Mouse (Mus musculus) G1E (cell line): ENCODE measurements around the gene Dpm2. TPM values are rescaled to one million over a fixed set of nuclear protein-coding genes. Genes with fewer than 3 reads are reported as not detected.
A peak's percentile ranks its signal among the peaks of the same experiment; 100 is the strongest.

Experiments used
- ATAC-seq: 2 replicates; pipeline ENCODE4 v1.8.0; 2016; ENCODE audit warnings: mild to moderate bottlenecking; ENCODE audit not compliant: insufficient number of reproducible peaks, poor library complexity, low FRiP score, severe bottlenecking; ENCODE audit errors: extremely low read depth
- DNase-seq: peaks from one replicate; pipeline ENCODE4 v3.0.0; 2012; ENCODE audit warnings: low spot score
- H3K27me3 ChIP-seq: 2 replicates; pipeline ENCODE4 v1.6.1; 2012; ENCODE audit warnings: mild to moderate bottlenecking, low read length, inconsistent platforms; ENCODE audit not compliant: insufficient read depth
- H3K36me3 ChIP-seq: replicated peaks from 2 replicates; pipeline ENCODE3; 2012; ENCODE audit warnings: mild to moderate bottlenecking, inconsistent platforms
- H3K4me1 ChIP-seq: 2 replicates; pipeline ENCODE4 v1.6.1; 2012; ENCODE audit warnings: low read depth, low read length, inconsistent platforms, mixed read lengths; ENCODE audit not compliant: insufficient read depth
- H3K4me3 ChIP-seq: 2 replicates; pipeline ENCODE4 v1.5.1; 2012; ENCODE audit warnings: low read depth, mild to moderate bottlenecking, inconsistent platforms, low read length, moderate library complexity, mixed read lengths
- H3K9me3 ChIP-seq: replicated peaks from 2 replicates; pipeline ENCODE4 v1.6.1; 2012; ENCODE audit warnings: inconsistent platforms
- CTCF ChIP-seq: IDR thresholded peaks from 2 replicates; pipeline ENCODE4 v1.5.1; 2012; ENCODE audit warnings: low read depth, low read length, inconsistent platforms, mixed read lengths
- GATA1 ChIP-seq: IDR thresholded peaks from 2 replicates; pipeline ENCODE4 v1.6.1; 2012; ENCODE audit warnings: borderline replicate concordance, low read length, inconsistent platforms, mixed read lengths
- GATA2 ChIP-seq: IDR thresholded peaks from 2 replicates; pipeline ENCODE4 v1.6.1; 2012; ENCODE audit warnings: low read depth, low read length, inconsistent platforms, borderline replicate concordance
- POLR2AphosphoS5 ChIP-seq: IDR thresholded peaks from 2 replicates; pipeline ENCODE4 v1.6.1; 2012; ENCODE audit warnings: low read depth, low read length, inconsistent platforms; ENCODE audit not compliant: insufficient replicate concordance
- TAL1 ChIP-seq: conservative IDR thresholded peaks from 2 replicates; pipeline ENCODE4 v1.6.1; 2012; ENCODE audit warnings: low read depth, low read length, inconsistent platforms, mixed read lengths
- polyA plus RNA-seq: library from polyadenylated mRNA; stranded (reverse); fragments of >175 nt; gene quantifications from 2 replicates; pipeline ENCODE4 v1.2.3, GENCODE M21; 2012
- total RNA-seq, 2 experiments: library from RNA; stranded (forward) in 1 of 2; stranded (reverse) in 1 of 2; fragments of 200-1000 nt in 1 of 2; fragments of >200 nt in 1 of 2; fragmentation: Nextera tagmentation in 1 of 2; gene quantifications; 2 replicates each; pipeline ENCODE4 v1.2.3; 2014 to 2017

Dpm2 gene
- total and polyA plus RNA-seq, 3 experiments = 9.4 to 74.6 (median 59.3) TPM

DNA sequence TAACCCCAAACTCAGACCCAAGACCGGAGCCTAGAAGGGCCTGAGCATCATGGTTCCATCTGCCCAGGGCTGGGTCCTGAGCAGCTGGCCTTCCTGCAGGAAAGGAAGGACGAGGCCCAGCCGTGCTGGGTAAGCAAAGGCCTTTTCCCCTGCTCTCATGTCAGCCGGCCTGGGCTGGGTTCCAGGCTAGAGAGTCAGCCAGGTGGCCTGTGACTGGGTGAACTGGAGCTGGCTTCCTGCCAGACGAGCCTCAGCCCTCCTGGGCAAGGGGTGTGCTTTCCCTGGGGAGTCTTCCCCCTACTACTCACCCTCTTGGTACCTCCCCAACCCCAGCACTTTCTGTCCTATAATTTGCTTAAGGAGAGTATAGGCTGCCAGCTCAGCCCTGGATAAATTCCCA is 2.5 kb upstream of the Dpm2 start:
- ATAC-seq = no peak
- no peaks in the 10 kb centered on the region for H3K9me3 ChIP-seq

DNA sequence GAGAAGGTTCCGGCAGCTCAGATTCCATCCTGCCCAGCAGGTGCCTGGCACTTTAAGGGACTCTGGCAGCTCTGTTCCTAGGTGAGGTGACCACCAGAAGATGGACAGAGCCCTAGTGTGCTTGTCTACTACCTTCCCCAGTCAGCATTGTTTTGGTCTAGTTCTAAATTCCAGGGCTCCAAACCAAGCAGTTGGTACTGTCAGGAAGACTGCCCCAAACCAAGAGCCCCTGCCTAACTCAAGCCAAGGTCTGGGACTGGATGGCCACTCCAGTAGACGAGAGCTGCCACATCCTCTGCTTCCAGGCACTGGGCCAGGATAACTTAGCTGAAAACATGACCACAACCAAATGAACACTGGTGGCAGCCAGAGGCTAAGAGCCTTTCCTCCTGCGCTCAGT is 1.7 kb upstream of the Dpm2 start:
- Histone ChIP-seq H3K4me1 (peaks cover 41% of the 10 kb centered on the region), H3K36me3 (peaks cover 76% of the 10 kb centered on the region), H3K27me3 (no peaks in the 10 kb centered on the region), H3K4me3 (no peak overlapping the region), H3K9me3 (no peaks in the 10 kb centered on the region)
- no peak for TF ChIP-seq POLR2AphosphoS5
- no peak for TF ChIP-seq GATA1
- no peak for TF ChIP-seq TAL1
- no peak for TF ChIP-seq CTCF
- no peak for TF ChIP-seq GATA2
- ATAC-seq (no peak), DNase-seq (no peak)

More for the DNA sequence above, 2.5 kb upstream of the Dpm2 start:
- peak; percentile 21 for DNase-seq
- TF ChIP-seq GATA1 (no peak), POLR2AphosphoS5 (no peak), TAL1 (no peak), GATA2 (no peak), CTCF (no peak)
- Histone ChIP-seq H3K4me3 (no peak overlapping the region; the same call in 1 of the 2 replicates), H3K4me1 (peaks cover 40% of the 10 kb centered on the region), H3K36me3 (peaks cover 76% of the 10 kb centered on the region), H3K27me3 (no peaks in the 10 kb centered on the region)

DNA sequence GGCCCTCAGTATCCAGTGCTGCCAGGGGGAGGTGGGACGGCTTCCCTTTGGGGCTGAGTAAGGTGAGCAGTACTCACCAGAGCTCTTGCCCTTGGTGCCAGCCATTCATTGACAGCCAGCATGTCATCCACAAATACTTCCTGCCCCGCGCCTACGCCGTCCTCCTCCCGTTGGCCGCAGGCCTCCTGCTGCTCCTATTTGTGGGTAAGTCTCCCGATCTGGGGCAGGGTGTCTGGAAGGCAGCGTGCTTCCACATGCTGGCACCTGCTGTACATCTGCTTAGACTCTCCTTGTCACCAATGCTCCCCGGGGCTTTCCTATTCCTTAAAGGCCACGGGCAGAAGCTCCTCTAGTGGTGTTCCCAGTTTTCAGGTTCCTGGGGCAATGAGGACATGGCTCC is 1.5 kb downstream of the Dpm2 start:
- peaks cover 36% of the 10 kb centered on the region for H3K4me1 ChIP-seq
- peak overlapping the region; percentile 77; the same call in 1 of the 2 replicates for H3K4me3 ChIP-seq
- ATAC-seq (no peak), DNase-seq (no peak)
- H3K36me3 ChIP-seq = peaks cover 66% of the 10 kb centered on the region
- peaks cover 8% of the 10 kb centered on the region; the same call in 1 of the 2 replicates for H3K27me3 ChIP-seq
- H3K9me3 ChIP-seq = no peaks in the 10 kb centered on the region
- no peak for TF ChIP-seq TAL1
- TF ChIP-seq POLR2AphosphoS5 = no peak
- no peak for TF ChIP-seq CTCF
- TF ChIP-seq GATA1 = no peak
- no peak for TF ChIP-seq GATA2

DNA sequence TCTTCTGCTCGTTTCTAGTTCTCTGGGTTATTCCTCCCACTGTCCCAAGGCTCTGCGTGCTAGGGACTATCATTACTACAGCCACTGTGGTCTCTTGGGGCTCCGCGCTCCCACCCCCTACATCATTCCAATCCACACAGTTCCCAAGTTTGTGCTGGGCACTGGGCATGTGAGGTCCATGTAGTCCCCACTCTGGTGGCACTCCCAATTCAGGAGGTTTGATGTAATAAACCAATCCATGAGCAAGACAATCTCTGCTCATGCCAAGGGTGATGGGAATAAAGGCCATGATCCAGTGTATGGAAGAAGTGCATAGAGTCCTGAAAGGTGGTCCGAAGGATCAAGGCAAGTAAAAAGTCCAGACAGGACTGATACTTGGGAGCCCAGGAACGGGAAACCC is 3.8 kb downstream of the Dpm2 start, which contains the start of gene Pip5kl1:
Pip5kl1 (plus strand) TSS at position 301 of the 400 bp plus-strand sequence.
- ATAC-seq = no peak
- no peak for TF ChIP-seq GATA1
- TF ChIP-seq TAL1 = no peak
- TF ChIP-seq CTCF = no peak
- TF ChIP-seq GATA2 = no peak
- no peak for TF ChIP-seq POLR2AphosphoS5
- peaks cover 46% of the 10 kb centered on the region for H3K36me3 ChIP-seq
- H3K4me3 ChIP-seq = no peak within 1 kb of the TSS
- H3K27me3 ChIP-seq = peaks cover 22% of the 10 kb centered on the region
- H3K9me3 ChIP-seq = no peaks in the 10 kb centered on the region
- peaks cover 29% of the 10 kb centered on the region for H3K4me1 ChIP-seq
- DNase-seq = no peak

DNA sequence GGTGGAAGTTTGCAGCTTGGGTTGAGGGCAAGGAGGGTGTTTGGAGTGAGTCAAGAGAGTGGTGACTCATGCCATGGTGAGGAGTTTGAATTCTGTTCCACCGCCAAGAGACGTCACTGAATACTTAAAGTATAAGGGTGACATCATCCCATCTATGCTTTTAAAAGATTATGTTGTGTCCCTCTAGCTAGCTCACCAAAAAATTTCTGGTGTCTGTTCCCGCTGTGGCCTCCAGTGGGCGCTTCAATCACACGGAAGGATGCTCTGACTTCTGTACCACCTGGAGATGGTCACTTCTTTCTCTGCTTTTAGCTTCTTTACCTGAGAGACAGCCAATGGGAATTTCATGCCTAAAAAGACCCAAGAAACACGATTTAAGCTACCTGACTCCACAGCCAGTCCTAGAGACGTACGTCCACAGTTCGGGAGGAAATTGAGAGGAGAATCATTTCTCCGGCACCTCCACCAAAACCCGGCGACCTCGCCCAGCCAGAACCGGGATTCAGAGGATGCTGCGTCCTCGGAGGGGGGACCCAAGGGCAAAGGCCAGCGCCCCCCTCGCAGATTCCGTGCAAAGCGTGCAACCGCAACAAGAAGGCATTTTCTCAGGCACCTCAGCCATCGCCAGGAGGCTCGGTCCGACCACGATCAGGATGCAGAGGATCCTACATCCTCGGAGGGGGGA is 4.4 kb downstream of the Dpm2 start:
- H3K4me3 ChIP-seq = no peak overlapping the region
- peaks cover 46% of the 10 kb centered on the region for H3K36me3 ChIP-seq
- H3K4me1 ChIP-seq = peaks cover 29% of the 10 kb centered on the region
- DNase-seq (no peak), ATAC-seq (no peak)
- H3K27me3 ChIP-seq = peaks cover 27% of the 10 kb centered on the region
- no peak for TF ChIP-seq TAL1
- TF ChIP-seq CTCF = peak; percentile 74
- H3K9me3 ChIP-seq = no peaks in the 10 kb centered on the region

DNA sequence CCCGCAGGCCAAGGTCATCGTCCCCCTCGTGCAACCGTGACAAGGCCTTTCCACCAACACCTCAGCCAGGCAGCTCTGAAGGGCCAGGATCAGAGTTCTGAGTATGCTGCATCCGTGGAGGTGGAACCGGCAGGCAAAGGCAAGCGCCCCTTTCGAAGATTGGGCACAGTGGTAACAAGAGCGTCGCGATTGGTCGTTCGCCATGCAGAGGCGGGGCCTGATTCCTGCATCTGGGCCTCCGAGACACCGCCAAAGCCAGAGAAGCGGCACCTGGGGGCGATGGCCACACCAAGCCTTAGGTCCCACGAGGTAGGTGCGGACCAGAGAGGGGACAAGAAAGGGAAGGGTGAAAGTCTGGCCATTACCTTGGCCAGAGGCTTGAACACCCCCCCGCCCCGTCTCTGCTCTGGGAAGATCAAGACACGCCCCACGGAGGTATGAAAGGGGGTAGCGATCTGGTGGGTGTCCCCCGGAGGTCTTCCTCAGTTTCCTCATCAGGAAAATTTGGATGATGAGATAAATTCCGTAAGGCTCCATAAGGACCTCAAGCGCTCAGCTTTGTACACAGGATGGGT is 5.0 kb downstream of the Dpm2 start, which contains the start of gene 9430097D07Rik:
9430097D07Rik (minus strand) TSS at position 99 of the 575 bp plus-strand sequence.
- peaks cover 34% of the 10 kb centered on the region for H3K27me3 ChIP-seq
- DNase-seq = no peak
- no peak for ATAC-seq

More for the DNA sequence above, 5.0 kb downstream of the Dpm2 start, which contains the start of gene 9430097D07Rik:
- no peak for TF ChIP-seq TAL1
- TF ChIP-seq POLR2AphosphoS5 = no peak
- TF ChIP-seq CTCF = no peak
- no peak for TF ChIP-seq GATA2
- TF ChIP-seq GATA1 = no peak
- peaks cover 46% of the 10 kb centered on the region for H3K36me3 ChIP-seq
- peaks cover 23% of the 10 kb centered on the region for H3K4me1 ChIP-seq
- no peak within 1 kb of the TSS for H3K4me3 ChIP-seq
- no peaks in the 10 kb centered on the region for H3K9me3 ChIP-seq
